Mouse (Mus musculus): ENCODE results near the gene Rad51b. TPM values are rescaled to one million over a fixed set of nuclear protein-coding genes. Genes with fewer than 3 reads are reported as not detected.

Rad51b gene
- total RNA-seq, 2 experiments from 2014 or later, result 0.47 to 0.69 TPM

GRCm38 (mm10) chr12:79681571-79681970 is 384.5 kb downstream of the Rad51b start:
- no peak for DNase-seq (ENCODE audit: low spot score in 2 of 2)

- DNase-seq (ENCODE audit: low spot score in 2 of 2), result no peak
Observed at GRCm38 (mm10) chr12:79683350-79683749, 386.3 kb downstream of the Rad51b start.

- DNase-seq (ENCODE audit: low spot score in 2 of 2), result no peak
Observed at GRCm38 (mm10) chr12:79683759-79684158, 386.7 kb downstream of the Rad51b start.

- DNase-seq (ENCODE audit: low spot score in 2 of 2), result no peak
Observed at GRCm38 (mm10) chr12:79684338-79684737, 387.3 kb downstream of the Rad51b start.

GRCm38 (mm10) chr12:79686594-79687325 is 389.7 kb downstream of the Rad51b start:
- no peak for DNase-seq (ENCODE audit: low spot score in 2 of 2)

- no peak for DNase-seq (ENCODE audit: low spot score in 2 of 2)
Observed at GRCm38 (mm10) chr12:79687683-79688386, 390.8 kb downstream of the Rad51b start.

GRCm38 (mm10) chr12:79689299-79689698 is 392.2 kb downstream of the Rad51b start:
- DNase-seq (ENCODE audit: low spot score in 2 of 2), result no peak

GRCm38 (mm10) chr12:79691929-79692862 is 395.1 kb downstream of the Rad51b start:
- no peak for DNase-seq (ENCODE audit: low spot score in 2 of 2)

GRCm38 (mm10) chr12:79695832-79696434 is 398.9 kb downstream of the Rad51b start:
- no peak for DNase-seq (ENCODE audit: low spot score in 2 of 2)

GRCm38 (mm10) chr12:79703555-79703954 is 406.5 kb downstream of the Rad51b start:
- DNase-seq (ENCODE audit: low spot score in 2 of 2), result no peak

- no peak for DNase-seq (ENCODE audit: low spot score in 2 of 2)
Observed at GRCm38 (mm10) chr12:79705501-79706266, 408.6 kb downstream of the Rad51b start.

GRCm38 (mm10) chr12:79707565-79708422 is 410.7 kb downstream of the Rad51b start:
- no peak for DNase-seq (ENCODE audit: low spot score in 2 of 2)

GRCm38 (mm10) chr12:79708423-79708733 is 411.3 kb downstream of the Rad51b start:
- no peak for DNase-seq (ENCODE audit: low spot score in 2 of 2)

GRCm38 (mm10) chr12:79713286-79713685 is 416.2 kb downstream of the Rad51b start:
- DNase-seq (ENCODE audit: low spot score in 2 of 2), result no peak

GRCm38 (mm10) chr12:79714484-79714883 is 417.4 kb downstream of the Rad51b start:
- DNase-seq (ENCODE audit: low spot score in 2 of 2), result no peak

GRCm38 (mm10) chr12:79715506-79716345 is 418.6 kb downstream of the Rad51b start:
- DNase-seq (ENCODE audit: low spot score in 2 of 2), result peak in 1 of 2 experiments; percentile 28

- DNase-seq (ENCODE audit: low spot score in 2 of 2), result peak in 1 of 2 experiments; percentile 34
Observed at GRCm38 (mm10) chr12:79719091-79719846, 422.2 kb downstream of the Rad51b start.

GRCm38 (mm10) chr12:79719847-79720201 is 422.7 kb downstream of the Rad51b start:
- DNase-seq (ENCODE audit: low spot score in 2 of 2), result no peak
